Mouse (Mus musculus) left cerebral cortex, adult 2 months (tissue): ENCODE measurements at regions not wholly inside any gene's neighbourhood (a gene's known extent, or its start where the extent isn't known, plus 50 kb on each side); places are given as distances from the start of the nearest gene placed in this dataset.

Source experiments
- DNase-seq, 2 experiments: peaks; one replicate each; pipeline ENCODE4 v3.0.0; 2021 to 2022; ENCODE audit warnings: low spot score in 2 of 2, mixed read lengths in 1 of 2; ENCODE audit errors: extremely low spot score in 1 of 2
- H3K27ac ChIP-seq: fragments of 200-600 bp; 2 replicates; pipeline ENCODE4 v1.8.1; 2022
- H3K4me3 ChIP-seq: fragments of 200-600 bp; 2 replicates; pipeline ENCODE4 v1.8.1; 2022
- CTCF ChIP-seq: fragments of 200-600 bp; IDR thresholded peaks from 2 replicates; pipeline ENCODE4 v1.8.1; 2022; ENCODE audit warnings: antibody characterized with exemption, mild to moderate bottlenecking, moderate library complexity
- intact Hi-C: fragments of 180-260 bp; cut with DNase I; formaldehyde crosslinking; loops from one replicate; pipeline ENCODE4 v1.15.1; 2025

GRCm38 (mm10) chr14:123219590-123219989 is 235.8 kb upstream of the Tmtc4 start:
- no peak overlapping the region for H3K27ac ChIP-seq
- TF ChIP-seq CTCF, result no peak
- no peak for DNase-seq
- no peak overlapping the region for H3K4me3 ChIP-seq
- intact Hi-C loops, result no loop called here

- TF ChIP-seq CTCF, result no peak
- intact Hi-C loops, result no loop called here
- H3K27ac ChIP-seq, result no peak overlapping the region
- H3K4me3 ChIP-seq, result no peak overlapping the region
- no peak for DNase-seq
Observed at GRCm38 (mm10) chr14:123210241-123210640, 226.4 kb upstream of the Tmtc4 start.

GRCm38 (mm10) chr14:123202848-123203247 is 219.0 kb upstream of the Tmtc4 start:
- H3K27ac ChIP-seq, result no peak overlapping the region; the same call in 1 of the 2 replicates
- intact Hi-C loops, result loop anchor here (1.0 to 2.0 kb wide), 3 partner anchors 64 to 245 kb away; no protein-coding TSS in a partner anchor
- no peak for DNase-seq
- H3K4me3 ChIP-seq, result no peak overlapping the region
- TF ChIP-seq CTCF, result no peak

- Histone ChIP-seq H3K4me3 (peak overlapping the region; percentile 24), H3K27ac (peak overlapping the region; percentile 64)
- intact Hi-C loops, result loop anchor here (1.0 to 2.0 kb wide), 3 partner anchors 64 to 244 kb away; no protein-coding TSS in a partner anchor
- DNase-seq, result peak in 1 of 2 experiments; percentile 14
- TF ChIP-seq CTCF, result no peak
Observed at GRCm38 (mm10) chr14:123202313-123202712, 218.5 kb upstream of the Tmtc4 start.

- peak overlapping the region; percentile 64; the same call in 1 of the 2 replicates for H3K27ac ChIP-seq
- intact Hi-C loops, result loop anchor here (1.0 to 2.0 kb wide), 3 partner anchors 63 to 243 kb away; no protein-coding TSS in a partner anchor
- TF ChIP-seq CTCF, result no peak
- peak; percentile 37 to 45 for DNase-seq
- H3K4me3 ChIP-seq, result peak overlapping the region; percentile 24
Observed at GRCm38 (mm10) chr14:123201426-123202274, 217.8 kb upstream of the Tmtc4 start.

- DNase-seq, result no peak
- Histone ChIP-seq H3K4me3 (no peak overlapping the region), H3K27ac (no peak overlapping the region)
- intact Hi-C loops, result no loop called here
- TF ChIP-seq CTCF, result no peak
Observed at GRCm38 (mm10) chr14:123199111-123199510, 215.3 kb upstream of the Tmtc4 start.

GRCm38 (mm10) chr14:123192574-123192973 is 208.7 kb upstream of the Tmtc4 start:
- intact Hi-C loops, result no loop called here
- H3K27ac ChIP-seq, result no peak overlapping the region

GRCm38 (mm10) chr14:123190729-123191128 is 206.9 kb upstream of the Tmtc4 start:
- TF ChIP-seq CTCF, result no peak
- Histone ChIP-seq H3K27ac (no peak overlapping the region), H3K4me3 (no peak overlapping the region)
- no peak for DNase-seq
- intact Hi-C loops, result no loop called here

More at GRCm38 (mm10) chr14:123192574-123192973, 208.7 kb upstream of the Tmtc4 start:
- no peak for DNase-seq
- no peak for TF ChIP-seq CTCF
- no peak overlapping the region for H3K4me3 ChIP-seq

GRCm38 (mm10) chr14:123187270-123188058 is 203.6 kb upstream of the Tmtc4 start:
- intact Hi-C loops, result no loop called here
- Histone ChIP-seq H3K4me3 (no peak overlapping the region), H3K27ac (no peak overlapping the region)
- DNase-seq, result no peak
- TF ChIP-seq CTCF, result no peak

GRCm38 (mm10) chr14:123173183-123173582 is 189.3 kb upstream of the Tmtc4 start:
- no peak for DNase-seq
- Histone ChIP-seq H3K27ac (no peak overlapping the region), H3K4me3 (no peak overlapping the region)
- no peak for TF ChIP-seq CTCF
- intact Hi-C loops, result no loop called here

GRCm38 (mm10) chr14:123171865-123172264 is 188.0 kb upstream of the Tmtc4 start:
- intact Hi-C loops, result no loop called here
- Histone ChIP-seq H3K4me3 (no peak overlapping the region), H3K27ac (no peak overlapping the region)
- TF ChIP-seq CTCF, result no peak
- DNase-seq, result no peak

- TF ChIP-seq CTCF, result no peak
- no peak for DNase-seq
- intact Hi-C loops, result no loop called here
- Histone ChIP-seq H3K27ac (no peak overlapping the region), H3K4me3 (no peak overlapping the region)
Observed at GRCm38 (mm10) chr14:123163842-123164241, 180.0 kb upstream of the Tmtc4 start.
